Mouse (Mus musculus) myocyte (in vitro differentiated cells): ENCODE data around the gene Lrrc75a. TPM values are rescaled to one million over a fixed set of nuclear protein-coding genes. Genes with fewer than 3 reads are reported as not detected.
A peak's percentile ranks its signal among the peaks of the same experiment; 100 is the strongest.

ENCODE experiments used
- H3K27me3 ChIP-seq: one replicate; pipeline ENCODE4 v1.6.1; 2011; ENCODE audit not compliant: control insufficient read depth, insufficient read depth, insufficient read length
- H3K36me3 ChIP-seq: one replicate; pipeline ENCODE4 v1.6.1; 2011; ENCODE audit not compliant: control insufficient read depth, insufficient read depth
- H3K4me2 ChIP-seq: one replicate; pipeline ENCODE4 v1.6.1; 2011; ENCODE audit warnings: low read depth, control low read depth
- H3K4me3 ChIP-seq: one replicate; pipeline ENCODE4 v1.5.1; 2011; ENCODE audit warnings: mild to moderate bottlenecking, control low read depth, moderate library complexity
- H3K79me2 ChIP-seq: one replicate; pipeline ENCODE4 v1.6.1; 2011; ENCODE audit not compliant: control insufficient read depth, insufficient read depth
- H3ac ChIP-seq: one replicate; pipeline ENCODE4 v1.6.1; 2011; ENCODE audit not compliant: control insufficient read depth, insufficient read length
- CEBPB ChIP-seq: IDR thresholded peaks from 2 replicates; pipeline ENCODE4 v1.6.1; 2011; ENCODE audit warnings: mild to moderate bottlenecking, moderate library complexity; ENCODE audit not compliant: poor library complexity, insufficient read depth, severe bottlenecking
- E2F4 ChIP-seq: IDR thresholded peaks from one replicate; pipeline ENCODE4 v1.6.1; 2011; ENCODE audit warnings: mild to moderate bottlenecking, control low read depth, moderate library complexity; ENCODE audit not compliant: insufficient read depth
- MAX ChIP-seq: IDR thresholded peaks from one replicate; pipeline ENCODE4 v1.6.1; 2011; ENCODE audit warnings: low read depth, mild to moderate bottlenecking, control low read depth
- MYOD1 ChIP-seq, 3 experiments: IDR thresholded peaks; one replicate each; pipeline ENCODE4 v1.6.1; 2011; ENCODE audit warnings: control low read depth in 2 of 3, low read depth in 2 of 3, mild to moderate bottlenecking in 2 of 3, moderate library complexity in 1 of 3; ENCODE audit not compliant: insufficient read length in 2 of 3, control insufficient read depth in 1 of 3
- MYOG ChIP-seq, 3 experiments: IDR thresholded peaks; one replicate each; pipeline ENCODE4 v1.6.1; 2011; ENCODE audit warnings: control low read depth in 2 of 3, low read depth in 2 of 3, mild to moderate bottlenecking in 2 of 3; ENCODE audit not compliant: insufficient read length in 2 of 3, control insufficient read depth in 1 of 3, insufficient read depth in 1 of 3
- POLR2A ChIP-seq: IDR thresholded peaks from one replicate; pipeline ENCODE4 v1.6.1; 2011; ENCODE audit warnings: low read depth, mild to moderate bottlenecking, control low read depth, moderate library complexity; ENCODE audit not compliant: insufficient read length
- POLR2AphosphoS2 ChIP-seq: IDR thresholded peaks from one replicate; pipeline ENCODE4 v1.6.1; 2011; ENCODE audit warnings: low read depth, control low read depth; ENCODE audit not compliant: insufficient read length
- REST ChIP-seq: IDR thresholded peaks from one replicate; pipeline ENCODE4 v1.6.1; 2011; ENCODE audit warnings: mild to moderate bottlenecking, control low read depth, moderate library complexity; ENCODE audit not compliant: insufficient read depth, insufficient read length
- SRF ChIP-seq: IDR thresholded peaks from one replicate; pipeline ENCODE4 v1.6.1; 2011; ENCODE audit warnings: low read depth; ENCODE audit not compliant: control insufficient read depth, insufficient read length
- TCF12 ChIP-seq: IDR thresholded peaks from one replicate; pipeline ENCODE4 v1.6.1; 2011; ENCODE audit warnings: mild to moderate bottlenecking, control low read depth; ENCODE audit not compliant: poor library complexity, insufficient read depth, severe bottlenecking
- TCF3 ChIP-seq: IDR thresholded peaks from one replicate; pipeline ENCODE4 v1.6.1; 2011; ENCODE audit warnings: low read depth, control low read depth; ENCODE audit not compliant: insufficient read length
- USF1 ChIP-seq: IDR thresholded peaks from one replicate; pipeline ENCODE4 v1.6.1; 2011; ENCODE audit warnings: low read depth, mild to moderate bottlenecking, control low read depth, moderate library complexity
- polyA plus RNA-seq: library from polyadenylated mRNA; unstranded; fragments of >200 nt; fragmentation: generic; extraction: Trizol; gene quantifications from one replicate; pipeline ENCODE4 v1.2.1, GENCODE M21; 2012; ENCODE audit warnings: missing spikeins

Gene Lrrc75a
- polyA plus RNA-seq, 1 experiment = 19.5 TPM

DNA sequence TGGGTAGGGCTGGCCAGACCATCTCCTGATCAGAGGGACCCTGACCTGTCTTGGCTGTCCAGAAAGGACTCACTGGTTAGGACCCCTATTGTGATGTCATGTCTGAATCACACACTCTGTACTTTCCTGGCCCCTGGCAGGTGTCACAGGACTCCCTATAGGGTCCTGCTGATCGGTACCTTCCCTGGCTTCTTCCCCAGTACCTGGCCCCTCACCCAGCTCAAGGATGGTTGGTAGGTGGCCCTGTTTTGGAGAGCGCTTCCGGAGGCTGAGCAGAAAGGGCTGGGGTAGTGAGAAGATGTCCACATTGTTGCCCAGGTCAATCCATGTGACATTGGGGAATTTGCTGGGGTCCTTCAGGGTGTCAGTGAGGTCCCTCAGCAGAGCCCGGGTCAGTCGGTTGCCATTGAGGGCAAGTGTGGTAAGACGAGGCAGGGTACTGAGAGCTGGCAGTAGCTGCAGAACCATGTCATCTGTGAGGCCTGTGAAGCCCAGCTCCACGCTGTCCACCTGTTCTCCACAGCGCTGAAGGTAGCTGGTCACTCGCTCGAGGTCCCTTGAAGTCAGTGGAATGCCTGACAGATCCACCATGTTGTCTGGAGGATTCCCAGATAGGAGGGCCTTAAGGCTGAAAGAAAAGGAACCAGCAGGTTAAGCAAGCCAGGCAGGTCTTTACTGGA lies 42.6 kb downstream of the Lrrc75a start:
- H3K79me2 ChIP-seq = peaks cover 25% of the 10 kb centered on the region
- TF ChIP-seq MAX (no peak), USF1 (no peak), CEBPB (no peak), MYOD1 (IDR thresholded peaks at IDR 0.05; ENCODE audit: control insufficient read depth in 1 of 3, insufficient read length in 2 of 3, low read depth in 2 of 3) (no peak), REST (no peak), TCF12 (no peak), MYOG (IDR thresholded peaks at IDR 0.05; ENCODE audit: control insufficient read depth in 1 of 3, insufficient read depth in 1 of 3, insufficient read length in 2 of 3, low read depth in 2 of 3) (peak in 1 of 3 experiments; percentile 20), POLR2A (peak; percentile 52), TCF3 (no peak), POLR2AphosphoS2 (peak; percentile 83), SRF (no peak), E2F4 (no peak)
- no peak overlapping the region for H3ac ChIP-seq
- peak overlapping the region; percentile 90 for H3K4me2 ChIP-seq
- H3K36me3 ChIP-seq = peaks cover 42% of the 10 kb centered on the region
- H3K4me3 ChIP-seq = peak overlapping the region; percentile 100
- no peaks in the 10 kb centered on the region for H3K27me3 ChIP-seq

DNA sequence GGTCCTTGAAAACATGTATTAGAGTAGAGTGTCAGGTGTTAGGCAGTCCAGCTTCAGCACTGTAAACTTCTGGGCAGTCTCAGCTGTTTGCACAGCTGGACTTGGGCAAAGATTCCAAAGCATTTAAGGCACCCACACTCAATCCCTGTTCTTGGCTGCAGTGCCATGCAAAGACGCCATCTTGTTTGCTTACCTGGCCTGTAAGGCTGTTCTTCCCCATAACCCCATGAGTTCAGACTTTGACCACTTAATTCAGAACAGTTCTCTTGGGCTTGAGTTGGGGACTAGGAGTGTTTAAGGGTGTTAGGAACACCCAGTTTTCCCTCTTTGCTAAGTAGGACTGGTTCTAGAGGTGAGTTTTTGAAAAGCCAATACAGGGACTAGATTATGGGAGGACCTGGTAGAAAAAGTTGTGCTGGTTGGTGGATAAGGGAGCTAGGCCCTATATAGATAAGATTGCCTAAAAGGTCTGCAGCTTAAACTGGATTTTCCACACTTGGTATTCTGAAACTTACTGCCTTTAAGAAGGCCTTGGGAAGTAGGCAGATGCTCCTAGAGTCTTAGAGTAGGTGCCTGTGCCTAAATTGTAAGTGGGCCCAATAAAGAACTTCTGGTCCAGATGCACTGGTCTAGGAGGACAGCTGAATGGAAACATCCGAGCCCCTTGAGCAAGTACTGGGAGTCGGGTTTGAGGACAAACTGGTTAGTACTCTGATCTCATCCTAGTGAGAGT lies 43.3 kb downstream of the Lrrc75a start:
- no peak overlapping the region for H3ac ChIP-seq
- TF ChIP-seq MAX (no peak), TCF12 (no peak), SRF (no peak), E2F4 (no peak), POLR2AphosphoS2 (peak; percentile 82), TCF3 (no peak), MYOD1 (IDR thresholded peaks at IDR 0.05; ENCODE audit: control insufficient read depth in 1 of 3, insufficient read length in 2 of 3, low read depth in 2 of 3) (peak in 1 of 3 experiments; percentile 24), POLR2A (peak; percentile 36), MYOG (IDR thresholded peaks at IDR 0.05; ENCODE audit: control insufficient read depth in 1 of 3, insufficient read depth in 1 of 3, insufficient read length in 2 of 3, low read depth in 2 of 3) (peak in 1 of 3 experiments; percentile 17), USF1 (no peak), CEBPB (no peak), REST (no peak)
- peaks cover 42% of the 10 kb centered on the region for H3K36me3 ChIP-seq
- H3K27me3 ChIP-seq = no peaks in the 10 kb centered on the region
- H3K4me3 ChIP-seq = peak overlapping the region; percentile 100
- peak overlapping the region; percentile 90 for H3K4me2 ChIP-seq
- H3K79me2 ChIP-seq = peaks cover 25% of the 10 kb centered on the region

- H3K36me3 ChIP-seq = peaks cover 42% of the 10 kb centered on the region
- peak overlapping the region; percentile 90 for H3K4me2 ChIP-seq
- TF ChIP-seq MYOG (IDR thresholded peaks at IDR 0.05; ENCODE audit: control insufficient read depth in 1 of 3, insufficient read depth in 1 of 3, insufficient read length in 2 of 3, low read depth in 2 of 3) (no peak), E2F4 (no peak), TCF3 (no peak), CEBPB (no peak), TCF12 (no peak), MAX (no peak), POLR2AphosphoS2 (no peak)
- H3K4me3 ChIP-seq = peak overlapping the region; percentile 100
- H3ac ChIP-seq = no peak overlapping the region
- H3K79me2 ChIP-seq = peaks cover 25% of the 10 kb centered on the region
- H3K27me3 ChIP-seq = no peaks in the 10 kb centered on the region
Measured at GRCm38 (mm10) chr11:62604123-62604706, 44.1 kb downstream of the Lrrc75a start.

- TF ChIP-seq E2F4 (no peak), TCF3 (no peak), CEBPB (no peak), USF1 (no peak), POLR2A (peak; percentile 42), POLR2AphosphoS2 (peak; percentile 76), MYOD1 (IDR thresholded peaks at IDR 0.05; ENCODE audit: control insufficient read depth in 1 of 3, insufficient read length in 2 of 3, low read depth in 2 of 3) (no peak), MYOG (IDR thresholded peaks at IDR 0.05; ENCODE audit: control insufficient read depth in 1 of 3, insufficient read depth in 1 of 3, insufficient read length in 2 of 3, low read depth in 2 of 3) (no peak), REST (no peak), MAX (no peak), TCF12 (no peak), SRF (no peak)
- H3K79me2 ChIP-seq = peaks cover 25% of the 10 kb centered on the region
- no peaks in the 10 kb centered on the region for H3K27me3 ChIP-seq
- peaks cover 42% of the 10 kb centered on the region for H3K36me3 ChIP-seq
- peak overlapping the region; percentile 90 for H3K4me2 ChIP-seq
- H3ac ChIP-seq = peak overlapping the region; percentile 20
- peak overlapping the region; percentile 100 for H3K4me3 ChIP-seq
Measured at GRCm38 (mm10) chr11:62603312-62604056, 44.8 kb downstream of the Lrrc75a start.
